Mouse (Mus musculus): ENCODE results near the gene Olfr1205.

Olfr1205 gene

GRCm38 (mm10) chr2:88829437-88829836 is at the start of gene Olfr1205:
Gene Olfr1205 (plus strand): TSS chr2:88829737.
- no peak for DNase-seq (ENCODE audit: low spot score)

DNA sequence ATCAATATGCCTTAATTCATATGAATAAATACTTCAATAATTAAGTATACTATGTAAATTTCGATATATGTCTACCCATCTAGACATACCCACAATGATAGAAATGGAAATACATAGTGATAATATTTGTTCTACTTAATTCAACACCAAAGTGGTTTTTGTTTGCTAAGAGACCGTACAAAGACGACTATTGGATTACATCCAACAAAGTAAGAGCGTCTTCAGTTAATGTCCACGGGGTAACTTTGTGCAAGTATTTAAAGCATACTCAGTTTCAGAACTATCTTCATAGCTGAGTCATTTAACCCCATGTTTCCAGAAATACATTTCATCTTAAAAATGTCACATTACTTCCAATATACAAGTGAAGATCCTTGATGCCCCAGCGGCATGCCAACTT is 36.8 kb upstream of the Olfr1205 start, which contains the start of gene Olfr1201:
Gene Olfr1201 (plus strand): TSS at position 301 of the 400 bp plus-strand sequence.
- no peak for DNase-seq (ENCODE audit: low spot score)

GRCm38 (mm10) chr2:88814196-88814595 is 15.3 kb upstream of the Olfr1205 start, which contains the start of gene Olfr1202:
Gene Olfr1202 (plus strand): TSS chr2:88814496.
- DNase-seq (ENCODE audit: low spot score): no peak

DNA sequence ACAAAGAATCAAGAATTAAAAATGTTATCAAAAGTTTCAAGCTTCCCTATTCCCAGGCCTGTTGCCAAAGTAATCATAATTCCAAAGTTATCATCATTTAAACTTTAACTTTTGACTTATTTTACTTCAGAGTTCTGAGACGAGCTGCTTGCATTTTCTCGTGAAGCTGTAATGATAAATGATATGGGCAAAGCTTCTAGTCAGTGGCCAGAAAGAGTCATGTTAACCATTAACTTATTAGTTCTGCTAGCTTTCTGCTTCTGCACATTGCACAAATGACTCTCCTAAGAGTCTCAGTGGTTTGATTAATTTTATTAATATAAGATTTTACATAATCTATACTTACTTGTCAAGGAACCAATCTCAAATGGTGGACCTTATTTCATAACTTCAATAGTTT is 8.9 kb downstream of the Olfr1205 start:
- no peak for DNase-seq (ENCODE audit: low spot score)

GRCm38 (mm10) chr2:88848992-88849391 is 19.5 kb downstream of the Olfr1205 start, which contains the start of gene Olfr1204:
Gene Olfr1204 (plus strand): TSS chr2:88849292.
- DNase-seq (ENCODE audit: low spot score): no peak

DNA sequence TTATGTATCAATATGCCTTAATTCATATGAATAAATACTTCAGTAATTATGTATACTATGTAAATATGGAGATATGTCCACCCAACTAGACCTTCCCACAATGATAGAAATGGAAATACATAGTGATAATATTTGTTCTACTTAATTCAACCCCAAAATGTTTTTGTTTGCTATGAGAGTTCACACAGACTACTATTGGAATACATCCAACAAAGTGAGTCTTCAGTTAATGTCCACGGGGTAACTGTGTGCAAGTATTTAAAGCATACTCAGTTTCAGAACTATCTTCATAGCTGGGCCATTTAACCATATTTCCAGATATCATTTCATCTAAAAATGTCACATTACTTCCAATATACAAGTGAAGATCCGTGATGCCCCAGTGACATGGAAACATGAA is 33.4 kb downstream of the Olfr1205 start, which contains the start of gene Olfr1206:
Gene Olfr1206 (plus strand): TSS at position 301 of the 400 bp plus-strand sequence.
- DNase-seq (ENCODE audit: low spot score): no peak

Measured in c-Kit-positive CD71-positive TER-119-positive erythroid progenitor cells, embryonic 14.5 days (primary cell).